ENCODE assay signal across 19 mouse cellular contexts in genomic region chr10:69478831-69479230, GRCm38 (mm10).
A peak's percentile ranks its signal among the peaks of the same experiment; 100 is the strongest.
DNase-seq lines count a peak whose midpoint lies in the region; ATAC-seq and TF ChIP-seq lines count a peak whose summit lies in the region.
"Had no signal": no experiment of that assay in that cellular context is flagged by ENCODE, and none has a peak within 500 bp of the region (broad histone marks: within the 10 kb centered on the region; RNA-seq: fewer than 3 reads in every experiment).

No protein-coding gene starts in this region.

- no peaks in the 10 kb centered on the region for H3K79me2 ChIP-seq in CH12.LX (replicated peaks; ENCODE audit: control insufficient read depth, extremely low read depth, insufficient read depth, poor library complexity, severe bottlenecking)

- no peak for ATAC-seq in erythroid progenitor cell, adult 5-6 weeks (replicated peaks; ENCODE audit: low FRiP score, poor library complexity, severe bottlenecking)
- ATAC-seq: CD4-positive, CD25-positive, alpha-beta regulatory T cell, adult 4 months; forebrain, embryonic 14.5 days; forebrain, postnatal 0 days had no signal

- peaks cover 0 to under 1% of the 10 kb centered on the region in 2 experiments; a peak in 1 of 4 replicates for H3K4me1 ChIP-seq in CH12.LX (ENCODE audit: control insufficient read depth in 1 of 2, insufficient read depth in 2 of 2)
- H3K4me1 ChIP-seq: hindbrain, embryonic 12.5 days; hindbrain, embryonic 15.5 days had no signal

- 0 out of 2 replicates have a peak overlapping the region, but pooled peaks have one; percentile 7 for H3K4me2 ChIP-seq in CH12.LX (ENCODE audit: insufficient read depth, low read depth, poor library complexity, severe bottlenecking)
- H3K4me2 ChIP-seq: heart, embryonic 11.5 days; hindbrain, embryonic 12.5 days; hindbrain, embryonic 15.5 days had no signal

- DNase-seq in 3T3-L1 (ENCODE audit: low read depth, low spot score) (peak; percentile 43), CH12.LX (ENCODE audit: extremely low read depth) (no peak)
- peak; percentile 27 for DNase-seq in brain, adult 2 months (ENCODE audit: low read depth, low spot score)
- DNase-seq in frontal cortex, postnatal 14 days (ENCODE audit: low spot score in 2 of 2), result no peak
- DNase-seq in right cerebral cortex, adult 18-20 months, result no peak
- DNase-seq: adrenal gland, adult 2 months; adrenal gland, postnatal 14 days; cerebellum, adult 11-12 months; cerebellum, adult 8-10 months; cerebellum, postnatal 14 days; forebrain, postnatal 0 days; gastrocnemius, postnatal 36 days; kidney, adult 11 months had no signal

- no peak overlapping the region for H3K9ac ChIP-seq in CH12.LX (ENCODE audit: insufficient read depth, low read depth)
- H3K9ac ChIP-seq: forebrain, postnatal 0 days; hindbrain, embryonic 12.5 days; hindbrain, embryonic 15.5 days had no signal

- no peaks in the 10 kb centered on the region for H3K27me3 ChIP-seq in CH12.LX (replicated peaks)
- H3K27me3 ChIP-seq: hindbrain, embryonic 12.5 days; hindbrain, embryonic 15.5 days had no signal

- TF ChIP-seq EP300 in CH12.LX (IDR thresholded peaks at IDR 0.05; ENCODE audit: low read length), result no peak

- no peak for TF ChIP-seq POLR2A in CH12.LX (IDR thresholded peaks at IDR 0.05; ENCODE audit: low read depth, low read length)

- dilution Hi-C loops in CH12.LX (cut with MboI; ENCODE audit: extremely low pct_ligation_motif_present, extremely low pct_unique_long_range_greater_than_20kb, low sequenced_read_pairs), result no loop called here

- in situ Hi-C loops in CH12.LX (cut with MboI; ENCODE audit: low pct_ligation_motif_present, low pct_unique_long_range_greater_than_20kb, low sequenced_read_pairs), result no loop called here

- H3K36me3 ChIP-seq in CH12.LX (replicated peaks in 1 of 2; ENCODE audit: control insufficient read depth in 1 of 2, insufficient read depth in 1 of 2, low read length in 1 of 2), result no peaks in the 10 kb centered on the region
- H3K36me3 ChIP-seq: hindbrain, embryonic 12.5 days; hindbrain, embryonic 15.5 days had no signal

- TF ChIP-seq CTCF in CH12.LX (conservative IDR thresholded peaks at IDR 0.05 in 1 of 2, IDR thresholded peaks at IDR 0.05 in 1 of 2; ENCODE audit: low read depth in 2 of 2, low read length in 2 of 2), result no peak

- H3K27ac ChIP-seq in CH12.LX (ENCODE audit: insufficient read depth, low read depth), result no peak overlapping the region
- H3K27ac ChIP-seq: hindbrain, embryonic 12.5 days; hindbrain, embryonic 15.5 days had no signal

- no peak for TF ChIP-seq RAD21 in CH12.LX (IDR thresholded peaks at IDR 0.05; ENCODE audit: low read depth, low read length)

- H3K4me3 ChIP-seq in CH12.LX (replicated peaks in 1 of 3; ENCODE audit: low read depth in 2 of 3, low read length in 2 of 3, poor library complexity in 1 of 3), result no peak overlapping the region
- H3K4me3 ChIP-seq: hindbrain, embryonic 12.5 days; hindbrain, embryonic 15.5 days had no signal

- H3K9me3 ChIP-seq in CH12.LX (replicated peaks; ENCODE audit: low read length), result no peaks in the 10 kb centered on the region
- H3K9me3 ChIP-seq: hindbrain, embryonic 12.5 days; hindbrain, embryonic 15.5 days had no signal

TF ChIP-seq in CH12.LX, 34 proteins besides CTCF, POLR2A, EP300 and RAD21:
- TF ChIP-seq PAX5 (IDR thresholded peaks at IDR 0.05; ENCODE audit: low read length), result no peak

Comparison
In these comparisons a context has a peak if more than half of its experiments do, and no peak if none do; other contexts are left out.
1. DNase-seq: peak in 3T3-L1 (single experiment) and brain, adult 2 months (single experiment); none in CH12.LX (single experiment), frontal cortex, postnatal 14 days (0 of 2) and right cerebral cortex, adult 18-20 months (single experiment).